Mouse (Mus musculus) spleen, embryonic (tissue): ENCODE measurements around the gene Krtap10-4.
"Not testable (repeated sequence)": the region's sequence is repeated elsewhere in the genome, so short reads cannot be mapped to it uniquely, and the experiment has no call there.

ENCODE experiments used
- CTCF ChIA-PET: fragments of 350-600 bp; sonication (Branson Sonifier 250); formaldehyde crosslinking; loops from one replicate; lab custom pipeline; 2022; lab: Charles Lee

The Krtap10-4 gene

GRCm38 (mm10) chr10:77788621-77789020, 38.3 kb downstream of the Krtap10-4 start:
- CTCF ChIA-PET, result no interaction called here

GRCm38 (mm10) chr10:77787876-77788275, 39.0 kb downstream of the Krtap10-4 start, which contains the start of gene Gm7137:
Gm7137 (minus strand) TSS chr10:77788200.
- CTCF ChIA-PET, result not testable (repeated sequence)

- CTCF ChIA-PET, result not testable (repeated sequence)
These were observed 43.5 kb downstream of the Krtap10-4 start for GRCm38 (mm10) chr10:77783396-77783795.

- CTCF ChIA-PET, result not testable (repeated sequence)
These were observed 44.5 kb downstream of the Krtap10-4 start, which contains the start of gene Gm3250 for GRCm38 (mm10) chr10:77782442-77782841. Gm3250 (minus strand) TSS chr10:77782542.

GRCm38 (mm10) chr10:77776844-77777243, 50.1 kb downstream of the Krtap10-4 start, which contains the start of gene Gm7138:
Gm7138 (minus strand) TSS chr10:77776944.
- CTCF ChIA-PET, result not testable (repeated sequence)
